Comparison of ENCODE assay signal across 8 mouse cellular contexts in the genomic region with DNA sequence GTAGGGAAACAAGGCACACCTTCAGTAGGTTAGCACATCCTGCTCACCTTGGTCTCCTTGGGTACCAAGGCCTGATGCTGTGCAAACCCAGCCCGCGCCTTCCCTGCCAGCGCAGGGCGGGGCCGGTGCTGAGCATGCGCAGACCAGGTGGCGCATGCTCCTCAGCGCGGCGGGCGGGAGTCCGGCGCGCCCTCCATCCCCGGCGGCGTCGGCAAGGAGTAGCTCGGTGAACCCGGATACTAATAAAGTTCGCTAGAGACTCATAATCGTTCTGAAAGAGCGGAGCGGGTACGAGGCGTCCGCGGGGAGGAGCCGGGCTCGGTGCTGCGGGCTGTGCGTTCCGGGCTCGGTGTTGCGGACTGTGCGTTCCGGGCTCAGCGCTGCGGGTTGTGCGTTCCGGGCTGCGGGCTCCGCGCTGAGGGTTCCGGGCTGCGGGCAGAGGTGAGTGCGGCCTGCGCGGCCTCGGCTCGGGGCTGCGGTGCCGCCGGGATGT. TPM values are rescaled to one million over a fixed set of nuclear protein-coding genes. Genes with fewer than 3 reads are reported as not detected.
A peak's percentile ranks its signal among the peaks of the same experiment; 100 is the strongest.
DNase-seq lines count a peak whose midpoint lies in the region; ATAC-seq and TF ChIP-seq lines count a peak whose summit lies in the region.

A gene (plus strand): TSS at position 155 of the 493 bp plus-strand sequence.

- no peaks in the 10 kb centered on the region for H3K27me3 ChIP-seq in Patski
- H3K27me3 ChIP-seq in hindbrain, embryonic 12.5 days, result no peaks in the 10 kb centered on the region
- H3K27me3 ChIP-seq in lung, postnatal 0 days (replicated peaks; ENCODE audit: insufficient read depth, low read length), result no peaks in the 10 kb centered on the region

- DNase-seq in Patski (ENCODE audit: low read depth, low spot score), result no peak
- peak; percentile 90 to 94 for DNase-seq in cerebellum, postnatal 10 days
- DNase-seq in frontal cortex, postnatal 10 days (ENCODE audit: low spot score in 2 of 2), result peak; percentile 79 to 81
- peak; percentile 82 to 89 for DNase-seq in layer of hippocampus, postnatal 10 days (ENCODE audit: low spot score in 2 of 2)
- peak; percentile 88 for DNase-seq in lung, postnatal 0 days (ENCODE audit: low spot score)
- peak; percentile 66 for DNase-seq in ovary, postnatal 14 days (ENCODE audit: low spot score)
- peak; percentile 43 to 69 for DNase-seq in thymus, postnatal 10 days (ENCODE audit: low spot score in 2 of 2)

- in situ Hi-C loops in Patski (cut with MboI; ENCODE audit: low pct_unique_long_range_greater_than_20kb), result no loop called here

- POLR2A ChIA-PET in Patski (lab: Charles Lee), result no interaction called here

- CTCF ChIA-PET in Patski (lab: Charles Lee), result no interaction called here

- H3K4me2 ChIP-seq in hindbrain, embryonic 12.5 days (replicated peaks), result peak within 1 kb of the TSS; percentile 62
- H3K4me2 ChIP-seq in lung, postnatal 0 days (replicated peaks; ENCODE audit: low read depth, low read length), result peak within 1 kb of the TSS; percentile 91

- no peak for TF ChIP-seq EP300 in lung, postnatal 0 days (IDR thresholded peaks at IDR 0.05)

- peak; percentile 86 for ATAC-seq in Patski
- peak; percentile 97 for ATAC-seq in hindbrain, embryonic 12.5 days (ENCODE audit: low FRiP score)
- peak; percentile 96 for ATAC-seq in lung, postnatal 0 days

- H3K36me3 ChIP-seq in hindbrain, embryonic 12.5 days, result peaks cover 28% of the 10 kb centered on the region
- 0 out of 2 replicates have a peak, but pooled peaks cover 1% of the 10 kb centered on the region for H3K36me3 ChIP-seq in lung, postnatal 0 days (ENCODE audit: insufficient read depth, low read length)

- H3K9ac ChIP-seq in hindbrain, embryonic 12.5 days, result peak within 1 kb of the TSS; percentile 91
- H3K9ac ChIP-seq in lung, postnatal 0 days (replicated peaks; ENCODE audit: low read depth), result peak within 1 kb of the TSS; percentile 77

- peak within 1 kb of the TSS; percentile 93 for H3K27ac ChIP-seq in hindbrain, embryonic 12.5 days
- peak within 1 kb of the TSS; percentile 83 for H3K27ac ChIP-seq in lung, postnatal 0 days (ENCODE audit: low read length)

- no peak for TF ChIP-seq CTCF in Patski (IDR thresholded peaks at IDR 0.05)
- no peak for TF ChIP-seq CTCF in lung, postnatal 0 days (IDR thresholded peaks at IDR 0.05)

- peaks cover 11% of the 10 kb centered on the region for H3K4me1 ChIP-seq in hindbrain, embryonic 12.5 days
- H3K4me1 ChIP-seq in lung, postnatal 0 days (ENCODE audit: insufficient read depth, low read depth, low read length), result no peaks in the 10 kb centered on the region

- 1% methylated on average over 50 of the region's 54 CpGs for WGBS in hindbrain, embryonic 12.5 days
- WGBS in lung, postnatal 0 days, result under 1% methylated on average over 44 of the region's 54 CpGs

- no peaks in the 10 kb centered on the region for H3K9me3 ChIP-seq in hindbrain, embryonic 12.5 days (replicated peaks)
- H3K9me3 ChIP-seq in lung, postnatal 0 days (ENCODE audit: low read length), result no peaks in the 10 kb centered on the region

- peak within 1 kb of the TSS; percentile 83 for H3K4me3 ChIP-seq in hindbrain, embryonic 12.5 days
- peak within 1 kb of the TSS; percentile 81 for H3K4me3 ChIP-seq in lung, postnatal 0 days (ENCODE audit: low read depth, low read length)

RNA-seq across cellular contexts. Expression of the gene that starts here (rescaled TPM):
- polyA plus RNA-seq in Patski (2021), result 23.3 TPM
- 31.0 and 31.2 TPM in 2 replicates for polyA plus RNA-seq in hindbrain, embryonic 12.5 days (2016; fragmentation: Nextera tagmentation; extraction: Ambion mirVana)
- total RNA-seq in layer of hippocampus, postnatal 10 days (2021), result 10 to 100 TPM; 27.7 to 34.2 TPM
- polyA plus RNA-seq in lung, postnatal 0 days (2015; fragmentation: Nextera tagmentation; extraction: Ambion mirVana), result 13.1 and 14.2 TPM in 2 replicates
